ENCODE assay signal across 8 mouse cellular contexts in the genomic region with DNA sequence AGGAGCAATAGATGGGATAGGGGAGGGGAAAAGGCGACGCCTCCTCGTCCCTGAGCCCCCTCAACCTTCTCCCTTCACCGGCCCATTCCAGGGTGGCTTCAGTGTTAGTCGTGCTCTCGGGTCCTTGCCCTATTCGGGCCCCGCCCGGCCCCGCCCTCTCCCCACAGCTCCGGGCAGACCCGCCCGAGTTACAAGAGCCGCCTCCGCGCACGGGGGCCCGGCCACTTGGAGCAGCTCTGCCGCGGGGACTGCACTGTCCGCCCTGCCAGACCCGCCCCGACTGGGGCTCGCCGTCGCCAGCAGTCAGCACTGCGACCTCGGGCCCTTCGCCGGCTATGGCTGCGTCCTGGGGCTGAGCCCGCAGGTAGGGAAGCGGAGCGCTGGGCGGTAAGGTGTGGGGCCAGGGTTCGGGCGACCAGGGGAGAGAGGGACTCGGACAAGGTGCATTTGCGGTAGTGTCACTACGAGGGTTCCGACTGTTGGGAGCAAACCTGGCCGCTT. TPM values are rescaled to one million over a fixed set of nuclear protein-coding genes. Genes with fewer than 3 reads are reported as not detected.
DNase-seq lines count a peak whose midpoint lies in the region; ATAC-seq and TF ChIP-seq lines count a peak whose summit lies in the region.

A gene (plus strand): TSS at position 219 of the 501 bp plus-strand sequence.

- no peak for TF ChIP-seq CTCF in E14TG2a.4 (conservative IDR thresholded peaks at IDR 0.05; ENCODE audit: low read length)

- no peaks in the 10 kb centered on the region for H3K9me3 ChIP-seq in E14TG2a.4 (ENCODE audit: low read length)
- H3K9me3 ChIP-seq in forebrain, embryonic 14.5 days (replicated peaks; ENCODE audit: control insufficient read depth, low read length) = no peaks in the 10 kb centered on the region
- no peaks in the 10 kb centered on the region for H3K9me3 ChIP-seq in hindbrain, embryonic 10.5 days

- under 1% methylated on average over 42 of the region's 42 CpGs for WGBS in forebrain, embryonic 14.5 days
- WGBS in hindbrain, embryonic 10.5 days = under 1% methylated on average over 41 of the region's 42 CpGs

- peaks cover 64% of the 10 kb centered on the region for H3K4me1 ChIP-seq in E14TG2a.4 (replicated peaks; ENCODE audit: low read depth, low read length)
- peaks cover 28% of the 10 kb centered on the region for H3K4me1 ChIP-seq in forebrain, embryonic 14.5 days (ENCODE audit: control insufficient read depth, insufficient read depth, low read length)
- peaks cover 62% of the 10 kb centered on the region for H3K4me1 ChIP-seq in hindbrain, embryonic 10.5 days (replicated peaks)

- peaks cover 21% of the 10 kb centered on the region for H3K27me3 ChIP-seq in E14TG2a.4 (ENCODE audit: insufficient read depth, low read length)
- H3K27me3 ChIP-seq in forebrain, embryonic 14.5 days (replicated peaks; ENCODE audit: control insufficient read depth, insufficient read depth, low read length) = peaks cover 11% of the 10 kb centered on the region; the same call in 1 of the 2 replicates
- peaks cover 60% of the 10 kb centered on the region for H3K27me3 ChIP-seq in hindbrain, embryonic 10.5 days (ENCODE audit: insufficient read depth, poor library complexity, severe bottlenecking)

- peak within 1 kb of the TSS; percentile 89 for H3K4me2 ChIP-seq in forebrain, embryonic 14.5 days (ENCODE audit: low read length)

- peak within 1 kb of the TSS; percentile 87 for H3K4me3 ChIP-seq in E14TG2a.4 (replicated peaks; ENCODE audit: low read length)
- peak within 1 kb of the TSS; percentile 38 for H3K4me3 ChIP-seq in forebrain, embryonic 14.5 days (ENCODE audit: low read depth, low read length)
- peak within 1 kb of the TSS; percentile 70 for H3K4me3 ChIP-seq in hindbrain, embryonic 10.5 days

- no peak within 1 kb of the TSS for H3K27ac ChIP-seq in forebrain, embryonic 14.5 days (ENCODE audit: low read depth, low read length)
- H3K27ac ChIP-seq in hindbrain, embryonic 10.5 days = peak within 1 kb of the TSS; percentile 86

- DNase-seq in adrenal gland, adult 2 months = peak; percentile 94
- DNase-seq in forebrain, embryonic 14.5 days (ENCODE audit: low spot score) = no peak
- DNase-seq in hindbrain, embryonic 10.5 days (ENCODE audit: low spot score) = peak; percentile 71
- DNase-seq in layer of hippocampus, postnatal 25 days (ENCODE audit: extremely low spot score in 1 of 2, low spot score in 1 of 2) = no peak
- DNase-seq in lung, postnatal 4 days = peak; percentile 88 to 92
- DNase-seq in spleen, postnatal 36 days (ENCODE audit: low spot score in 2 of 2) = peak; percentile 54 to 60
- DNase-seq in right cerebral cortex, postnatal 10 days (ENCODE audit: low spot score in 2 of 2) = no peak

- peak; percentile 19 for ATAC-seq in forebrain, embryonic 14.5 days

- no peaks in the 10 kb centered on the region for H3K36me3 ChIP-seq in E14TG2a.4 (ENCODE audit: insufficient read depth, low read length)
- no peaks in the 10 kb centered on the region for H3K36me3 ChIP-seq in forebrain, embryonic 14.5 days (ENCODE audit: control insufficient read depth, insufficient read depth, low read length)
- no peaks in the 10 kb centered on the region for H3K36me3 ChIP-seq in hindbrain, embryonic 10.5 days

- H3K9ac ChIP-seq in forebrain, embryonic 14.5 days (ENCODE audit: low read length) = peak within 1 kb of the TSS; percentile 64

RNA-seq across cellular contexts. Expression of the gene that starts here (rescaled TPM):
- 100 to 1,000 TPM in 1 of 2 experiments, 10 to 100 TPM in 1; 91.1 to 152 TPM for total RNA-seq in adrenal gland, adult 2 months (2021)
- polyA plus RNA-seq in adrenal gland, adult 2 months (2012; rRNA removed) = 5.4 and 7.4 TPM in 2 replicates
- polyA plus RNA-seq in forebrain, embryonic 14.5 days (2014; fragmentation: Nextera tagmentation; extraction: Ambion mirVana) = 2.6 and 4.5 TPM in 2 replicates
- 8.1 and 11.0 TPM in 2 replicates for polyA plus RNA-seq in hindbrain, embryonic 10.5 days (2016; fragmentation: Nextera tagmentation; extraction: Ambion mirVana)
- total RNA-seq in layer of hippocampus, postnatal 25 days (2021) = 10 to 100 TPM; 14.7 to 15.7 TPM

Comparison
In these comparisons a context has a peak if more than half of its experiments do, and no peak if none do; other contexts are left out.
1. RNA of the gene that starts here (total RNA-seq): 91.1 to 152 TPM in adrenal gland, adult 2 months; 14.7 to 15.7 TPM in layer of hippocampus, postnatal 25 days; every median in the first group is over 4 times any median in the second.
2. DNase-seq: peak in adrenal gland, adult 2 months (single experiment), hindbrain, embryonic 10.5 days (single experiment), lung, postnatal 4 days (2 of 2) and spleen, postnatal 36 days (2 of 2); none in forebrain, embryonic 14.5 days (single experiment), layer of hippocampus, postnatal 25 days (0 of 2) and right cerebral cortex, postnatal 10 days (0 of 2).
3. Peak in every context shown above with its lines, with median percentiles within 50 percentile points of each other: H3K4me3 ChIP-seq.